Mouse (Mus musculus) brain, embryonic 18.5 days (tissue): ENCODE results near the gene Lsm10.

Source experiments
- DNase-seq: peaks from one replicate; pipeline ENCODE4 v3.0.0-alpha.2; 2012; ENCODE audit warnings: low read depth, low spot score

The Lsm10 gene

GRCm38 (mm10) chr4:126118651-126119050 lies 22.2 kb downstream of the Lsm10 start:
- DNase-seq = no peak

GRCm38 (mm10) chr4:126119051-126119450 lies 22.6 kb downstream of the Lsm10 start:
- DNase-seq = no peak

GRCm38 (mm10) chr4:126120052-126120451 lies 23.6 kb downstream of the Lsm10 start:
- no peak for DNase-seq

- DNase-seq = no peak
Observed at GRCm38 (mm10) chr4:126120506-126120905, 24.1 kb downstream of the Lsm10 start.

- no peak for DNase-seq
Observed at GRCm38 (mm10) chr4:126123309-126124040, 27.1 kb downstream of the Lsm10 start.

GRCm38 (mm10) chr4:126130502-126130901 lies 34.1 kb downstream of the Lsm10 start:
- no peak for DNase-seq

GRCm38 (mm10) chr4:126131290-126132121 lies 35.1 kb downstream of the Lsm10 start:
- DNase-seq = peak; percentile 55

- no peak for DNase-seq
Observed at GRCm38 (mm10) chr4:126132636-126133264, 36.3 kb downstream of the Lsm10 start.

- no peak for DNase-seq
Observed at GRCm38 (mm10) chr4:126134236-126134635, 37.8 kb downstream of the Lsm10 start.

GRCm38 (mm10) chr4:126134639-126135038 lies 38.2 kb downstream of the Lsm10 start:
- DNase-seq = no peak

- DNase-seq = no peak
Observed at GRCm38 (mm10) chr4:126137773-126138172, 41.4 kb downstream of the Lsm10 start.

GRCm38 (mm10) chr4:126141021-126141420 lies 44.6 kb downstream of the Lsm10 start:
- DNase-seq = no peak

- no peak for DNase-seq
Observed at GRCm38 (mm10) chr4:126145396-126145795, 49.0 kb downstream of the Lsm10 start.

GRCm38 (mm10) chr4:126146974-126147532 lies 50.6 kb downstream of the Lsm10 start:
- DNase-seq = no peak

- DNase-seq = no peak
Observed at GRCm38 (mm10) chr4:126147533-126148160, 51.2 kb downstream of the Lsm10 start, which contains the start of gene Eva1b. TSS of gene Eva1b (plus strand) at chr4:126147744.
